Mouse (Mus musculus): Measurements from ENCODE around the gene Klb. TPM values are rescaled to one million over a fixed set of nuclear protein-coding genes. Genes with fewer than 3 reads are reported as not detected.

The Klb gene
- total RNA-seq, 2 experiments from 2014 or later = 0.31 to 0.47 TPM

- DNase-seq = no peak
Measured at GRCm38 (mm10) chr5:65385704-65386103, 37.6 kb downstream of the Klb start.

- DNase-seq = no peak
Measured at GRCm38 (mm10) chr5:65387008-65387867, 39.1 kb downstream of the Klb start.

GRCm38 (mm10) chr5:65390648-65391644 lies 42.8 kb downstream of the Klb start, which contains the start of the genes Rpl9 and Lias:
Gene Rpl9 (minus strand): TSS chr5:65391444.
Gene Lias (plus strand): TSS chr5:65391497.
- DNase-seq = peak; percentile 99

GRCm38 (mm10) chr5:65391753-65392152 lies 43.6 kb downstream of the Klb start:
- no peak for DNase-seq

GRCm38 (mm10) chr5:65394425-65394824 lies 46.3 kb downstream of the Klb start:
- no peak for DNase-seq

GRCm38 (mm10) chr5:65401251-65401994 lies 53.3 kb downstream of the Klb start:
- DNase-seq = peak; percentile 89

GRCm38 (mm10) chr5:65407989-65408388 lies 59.9 kb downstream of the Klb start:
- no peak for DNase-seq

- DNase-seq = peak; percentile 42
Measured at GRCm38 (mm10) chr5:65415653-65416458, 67.7 kb downstream of the Klb start.

- no peak for DNase-seq
Measured at GRCm38 (mm10) chr5:65419136-65419535, 71.0 kb downstream of the Klb start.

GRCm38 (mm10) chr5:65420822-65421221 lies 72.7 kb downstream of the Klb start:
- DNase-seq = no peak

GRCm38 (mm10) chr5:65422803-65423202 lies 74.7 kb downstream of the Klb start:
- DNase-seq = no peak

- no peak for DNase-seq
Measured at GRCm38 (mm10) chr5:65424215-65424614, 76.1 kb downstream of the Klb start.

- DNase-seq = no peak
Measured at GRCm38 (mm10) chr5:65425251-65425650, 77.1 kb downstream of the Klb start.

- DNase-seq = no peak
Measured at GRCm38 (mm10) chr5:65428321-65428720, 80.2 kb downstream of the Klb start.

GRCm38 (mm10) chr5:65429441-65429840 lies 81.3 kb downstream of the Klb start:
- DNase-seq = no peak

Other genes starting within 250 kb of the Klb start
- gene Klhl5, start 240.8 kb upstream of the Klb start, total RNA-seq (2021) = 10 to 100 TPM; 21.5 to 22.8 TPM
- 1 to 10 TPM; 3.4 to 4.8 TPM for gene Wdr19, start 148.6 kb upstream of the Klb start, total RNA-seq (2021)
- 10 to 100 TPM; 36.9 to 37.7 TPM for gene Rfc1, start 12.6 kb upstream of the Klb start, total RNA-seq (2021)
- 1,000 to 10,000 TPM; 1,343 to 1,505 TPM for gene Rpl9, start 43.1 kb downstream of the Klb start, total RNA-seq (2021)
- gene Lias, start 43.2 kb downstream of the Klb start, total RNA-seq (2021) = 10 to 100 TPM; 71.5 to 76.2 TPM
- gene Ugdh, start 87.6 kb downstream of the Klb start, total RNA-seq (2021) = 10 to 100 TPM; 41.4 to 45.2 TPM
- gene Gm43552, start 144.5 kb downstream of the Klb start, total RNA-seq (2021) = 1 to 10 TPM in 1 of 2 experiments, not detected in 1; 3.5 TPM
- 10 to 100 TPM; 89.6 to 89.9 TPM for gene Smim14, start 188.9 kb downstream of the Klb start, total RNA-seq (2021)
- 10 to 100 TPM; 84.6 to 87.0 TPM for gene Ube2k, start 188.9 kb downstream of the Klb start, total RNA-seq (2021)